Mouse (Mus musculus): Measurements from ENCODE around the gene Acad11.

- no peak for TF ChIP-seq CTCF (IDR thresholded peaks at IDR 0.05; ENCODE audit: low read depth)
- TF ChIP-seq EP300 (IDR thresholded peaks at IDR 0.05; ENCODE audit: low read depth) = no peak
These were observed 77.2 kb downstream of the Acad11 start for GRCm38 (mm10) chr9:104140351-104140750.
